Mouse (Mus musculus) heart, adult 8-10 months (tissue): ENCODE data around the gene Nat8f1. TPM values are rescaled to one million over a fixed set of nuclear protein-coding genes. Genes with fewer than 3 reads are reported as not detected.
"Not testable (repeated sequence)": the region's sequence is repeated elsewhere in the genome, so short reads cannot be mapped to it uniquely, and the experiment has no call there.

Source experiments
- DNase-seq: peaks from one replicate; pipeline ENCODE4 v3.0.0; 2022; ENCODE audit warnings: low spot score
- total RNA-seq, 4 experiments: library from RNA; stranded (reverse); gene quantifications; 2 replicates each; pipeline ENCODE4 v1.2.4; 2022

Nat8f1 gene
- 1 to 10 TPM; 1.8 to 4.6 (median 3.2) TPM for total RNA-seq

DNA sequence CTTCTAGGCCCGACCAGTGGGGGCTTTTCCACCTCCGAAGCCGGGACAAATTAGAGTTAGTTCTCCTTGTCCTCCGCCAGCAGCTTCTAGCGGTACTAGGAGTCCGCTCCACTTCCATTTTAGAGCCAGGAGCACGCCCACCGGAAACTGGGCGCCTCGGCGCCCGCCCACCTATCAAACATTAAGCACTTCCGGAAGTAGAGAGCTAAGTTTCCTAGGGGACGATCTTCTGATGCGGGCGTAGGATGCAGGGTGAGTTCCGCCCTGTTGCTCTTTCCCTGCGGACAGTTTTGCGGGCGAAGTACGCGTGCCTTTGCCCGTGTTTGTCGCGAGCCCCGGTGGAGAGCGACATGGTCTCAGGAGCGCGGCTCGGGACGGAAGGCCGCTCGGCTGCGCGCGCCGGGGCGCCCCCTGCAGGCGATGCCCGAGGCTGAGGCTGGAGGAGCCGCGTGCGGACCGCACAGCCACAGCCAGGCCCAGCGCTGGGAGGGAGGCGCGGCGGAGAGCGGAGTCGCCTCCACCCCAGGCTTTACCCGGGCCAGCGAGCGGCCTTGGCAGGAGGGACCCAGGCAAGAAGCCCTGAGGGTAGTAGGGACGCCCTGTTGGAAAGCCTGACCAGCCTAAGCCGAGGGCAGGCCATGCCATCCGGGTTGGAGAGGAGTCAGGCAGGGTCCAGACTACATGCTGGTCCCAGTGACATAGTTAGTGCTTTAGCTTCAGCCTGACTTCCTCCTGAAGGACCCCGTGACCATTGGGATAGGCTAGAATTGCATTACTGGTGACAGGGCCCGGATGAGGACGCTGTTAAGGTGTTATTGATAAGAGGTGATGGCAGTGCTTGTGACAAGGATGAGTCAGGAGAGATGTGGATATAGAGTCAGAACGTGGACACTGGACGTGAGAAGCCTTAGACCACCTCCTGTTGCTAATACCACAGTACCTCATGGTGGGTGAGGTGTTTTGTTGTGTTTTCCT, at the start of gene Nat8f1:
Gene Nat8f1 (minus strand): TSS at position 149 of the 975 bp plus-strand sequence.
- DNase-seq = peak; percentile 91

- peak; percentile 92 for DNase-seq
These were observed 45.9 kb upstream of the Nat8f1 start, which contains the start of gene Dusp11 for GRCm38 (mm10) chr6:85961101-85962091. Gene Dusp11 (minus strand): TSS chr6:85961667.

DNA sequence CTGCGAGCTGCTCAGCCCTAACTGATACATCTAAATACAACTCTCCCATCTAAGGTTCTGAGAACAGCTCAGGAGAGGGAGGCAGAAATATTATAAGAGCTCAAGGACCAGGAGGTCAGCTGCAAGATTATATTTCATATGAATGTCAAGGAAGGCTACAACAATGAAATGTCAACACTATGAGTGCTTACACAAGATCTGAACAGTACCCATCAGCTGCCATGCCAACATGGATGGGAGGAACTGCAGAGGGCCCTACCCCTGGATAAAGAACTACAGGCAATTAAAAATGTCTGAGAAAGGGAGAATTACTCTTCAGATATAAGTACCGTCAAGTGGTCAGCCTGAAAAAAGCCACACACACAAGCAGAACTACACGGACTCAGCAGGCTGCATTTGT, 42.1 kb upstream of the Nat8f1 start:
- no peak for DNase-seq

GRCm38 (mm10) chr6:85948549-85948948, 33.1 kb upstream of the Nat8f1 start:
- no peak for DNase-seq

- no peak for DNase-seq
These were observed 27.0 kb upstream of the Nat8f1 start for GRCm38 (mm10) chr6:85942469-85942868.

DNA sequence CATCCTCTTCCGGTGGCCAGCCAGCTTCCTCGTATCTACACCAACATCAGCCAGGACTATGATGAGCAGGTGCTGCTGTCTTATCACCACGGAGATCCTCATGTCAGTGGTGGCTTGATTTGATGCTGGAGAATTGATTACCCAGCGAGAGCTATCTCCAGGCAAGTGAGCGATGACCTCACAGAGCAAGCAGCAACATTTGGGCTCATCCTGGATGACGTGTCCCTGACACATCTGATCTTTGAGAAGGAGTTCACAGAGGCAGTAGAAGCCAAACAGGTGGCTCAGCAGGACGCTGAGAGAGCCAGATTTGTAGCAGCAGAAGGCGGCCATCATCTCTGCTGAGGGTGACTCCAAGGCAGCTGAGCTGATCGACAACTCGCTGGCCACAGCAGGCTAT, 23.2 kb upstream of the Nat8f1 start:
- no peak for DNase-seq

DNA sequence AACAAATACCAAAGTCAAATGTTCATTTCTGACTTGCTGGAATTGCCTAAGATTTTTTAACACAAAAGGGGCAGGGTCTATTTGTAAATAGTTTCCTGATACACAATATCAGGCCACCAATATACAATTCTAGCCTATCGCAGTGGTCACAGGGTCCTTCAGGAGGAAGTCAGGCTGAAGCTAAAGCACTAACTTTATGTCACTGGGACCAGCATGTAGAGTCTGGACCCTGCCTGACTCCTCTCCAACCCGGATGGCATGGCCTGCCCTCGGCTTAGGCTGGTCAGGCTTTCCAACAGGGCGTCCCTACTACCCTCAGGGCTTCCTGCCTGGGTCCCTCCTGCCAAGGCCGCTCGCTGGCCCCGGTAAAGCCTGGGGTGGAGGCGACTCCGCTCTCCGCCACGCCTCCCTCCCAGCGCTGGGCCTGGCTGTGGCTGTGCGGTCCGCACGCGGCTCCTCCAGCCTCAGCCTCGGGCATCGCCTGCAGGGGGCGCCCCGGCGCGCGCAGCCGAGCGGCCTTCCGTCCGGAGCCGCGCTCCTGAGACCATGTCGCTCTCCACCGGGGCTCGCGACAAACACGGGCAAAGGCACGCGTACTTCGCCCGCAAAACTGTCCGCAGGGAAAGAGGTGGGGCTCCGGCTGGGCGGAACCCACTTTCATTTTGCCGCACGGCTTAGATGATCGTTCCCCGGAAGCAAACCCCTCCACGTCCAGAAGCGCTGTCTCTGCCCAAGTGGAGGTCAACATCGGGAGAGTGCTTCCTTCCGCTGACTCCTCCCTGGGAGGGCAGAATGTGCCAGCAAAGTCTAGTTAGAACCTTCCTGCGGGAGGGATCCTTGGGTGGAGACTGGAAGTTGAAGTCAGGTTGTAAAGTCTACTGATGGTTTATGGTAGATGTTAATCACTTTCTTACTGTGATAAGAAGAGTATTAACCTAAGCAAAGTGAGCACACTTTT, 21.3 kb upstream of the Nat8f1 start:
- DNase-seq = peak; percentile 89

DNA sequence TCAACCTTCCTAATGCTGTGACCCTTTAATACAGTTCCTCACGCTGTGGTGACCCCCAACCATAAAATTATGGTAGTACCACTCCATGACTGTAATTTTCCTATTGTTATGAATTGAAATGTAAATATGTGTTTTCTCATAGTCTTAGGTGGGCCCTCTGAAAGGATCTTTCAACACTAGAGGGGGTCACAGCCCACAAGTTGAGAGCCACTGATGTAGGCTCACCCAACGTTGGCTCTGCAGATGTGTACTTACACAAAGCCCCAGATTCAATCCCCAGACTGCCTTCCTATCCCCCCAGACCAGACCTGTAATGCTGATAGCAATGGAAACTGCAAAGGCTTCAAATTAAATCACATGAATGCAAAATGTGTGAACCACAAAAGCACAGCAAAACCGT, 20.2 kb upstream of the Nat8f1 start:
- no peak for DNase-seq

DNA sequence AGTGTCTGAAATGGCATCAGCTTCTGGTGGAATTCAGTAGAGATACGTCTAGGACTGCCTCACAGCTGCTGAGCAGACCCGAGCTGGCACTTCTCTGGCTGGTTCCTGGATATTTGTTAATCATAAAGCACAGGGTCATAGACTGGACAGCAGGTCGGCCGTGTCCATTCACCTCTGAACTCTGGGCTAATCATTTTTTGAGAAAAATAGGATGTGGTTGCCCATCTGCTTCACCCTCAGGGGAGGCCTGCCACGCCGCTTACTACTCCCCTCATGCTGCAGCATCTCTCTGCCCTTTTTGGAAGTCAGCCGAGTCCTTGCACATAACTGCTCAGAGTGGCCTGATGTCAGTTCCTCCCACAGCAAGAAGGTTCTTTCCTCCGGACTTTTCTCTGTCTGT, 18.6 kb upstream of the Nat8f1 start:
- DNase-seq = no peak

DNA sequence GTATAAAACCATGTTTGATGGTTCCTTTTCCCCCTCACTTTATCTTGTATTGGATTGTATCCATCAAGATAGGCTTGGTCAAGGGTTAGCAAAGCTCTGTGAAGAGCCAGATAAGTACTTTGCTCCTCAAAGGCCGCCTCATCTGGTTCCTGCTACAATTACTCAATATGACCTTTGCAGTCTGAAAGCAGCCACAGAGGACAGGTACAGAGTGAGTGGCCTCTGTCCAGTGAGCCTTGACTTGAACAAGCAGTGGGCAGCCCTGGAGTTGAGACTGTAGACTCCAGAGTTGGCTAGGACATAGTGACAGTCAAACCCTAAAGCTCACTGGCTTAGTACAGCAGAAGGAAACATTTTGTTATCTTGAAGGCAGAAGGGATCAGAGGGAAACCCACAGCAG, 13.8 kb upstream of the Nat8f1 start:
- no peak for DNase-seq

DNA sequence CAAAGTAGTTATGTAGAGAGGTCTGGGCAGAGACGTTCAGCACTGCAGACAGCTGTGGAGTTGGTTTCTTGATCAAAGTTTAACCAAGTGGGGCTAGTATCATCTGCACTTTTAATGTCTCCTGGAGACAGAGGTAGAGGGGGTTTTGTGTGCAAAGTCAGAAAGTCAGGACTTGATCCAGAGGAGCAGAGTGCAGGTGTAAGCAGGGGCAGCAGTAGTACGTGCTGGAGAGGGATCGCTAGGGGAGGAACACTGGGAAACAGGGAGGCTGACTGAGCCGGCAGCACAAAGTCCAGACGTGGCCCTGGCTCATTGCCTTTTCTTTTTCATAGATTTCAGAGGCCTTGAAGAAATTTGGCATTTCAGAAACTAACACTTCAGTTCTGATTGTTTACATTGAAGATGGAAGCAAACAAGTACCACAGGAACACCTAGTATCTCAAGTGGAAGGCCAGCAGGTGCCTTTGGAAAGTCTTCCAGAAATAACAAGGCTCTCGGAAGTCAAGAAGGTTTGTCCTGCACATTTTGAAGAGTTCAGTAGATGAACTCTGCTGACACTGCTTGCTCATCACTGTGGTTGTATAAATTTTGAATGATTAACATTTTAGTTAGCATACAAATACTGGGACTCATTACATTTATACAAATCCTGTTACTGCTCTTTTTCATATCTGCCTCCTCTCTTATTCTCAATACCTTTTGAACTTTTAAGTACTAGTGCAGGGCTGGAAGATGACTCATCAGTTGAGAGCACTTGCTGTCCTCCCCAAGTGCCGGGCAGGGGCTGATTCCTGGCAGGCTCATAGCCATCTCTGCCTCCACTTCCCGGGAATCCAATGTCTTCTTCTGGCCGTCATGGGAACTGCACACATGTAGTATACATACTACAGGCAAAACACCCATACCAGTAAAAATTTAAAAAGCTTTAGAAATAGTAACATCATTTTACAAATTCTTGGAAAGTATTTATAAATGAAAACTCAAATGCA, 12.3 kb upstream of the Nat8f1 start:
- no peak for DNase-seq

GRCm38 (mm10) chr6:85926709-85927108, 11.2 kb upstream of the Nat8f1 start:
- DNase-seq = no peak

GRCm38 (mm10) chr6:85923643-85924042, 8.2 kb upstream of the Nat8f1 start:
- no peak for DNase-seq

DNA sequence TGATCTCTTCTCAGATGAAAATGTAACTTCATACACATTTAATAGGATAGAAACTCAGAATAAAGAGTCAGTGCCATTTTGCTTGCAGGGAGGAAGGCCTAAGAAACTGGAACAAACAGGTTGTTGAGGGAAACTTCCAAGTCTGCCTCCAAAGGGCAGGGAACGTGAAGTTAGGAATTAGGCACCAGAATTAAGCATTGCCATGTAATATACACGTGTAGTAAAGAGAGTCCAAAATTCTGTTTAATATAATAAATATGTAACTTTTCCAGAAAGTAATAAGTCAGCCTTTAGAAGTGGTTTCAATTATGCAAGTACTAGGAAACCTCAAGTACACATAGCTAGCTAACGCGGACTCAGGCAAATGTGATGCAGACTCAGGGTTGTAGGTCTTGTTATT, 3.9 kb upstream of the Nat8f1 start:
- no peak for DNase-seq

DNA sequence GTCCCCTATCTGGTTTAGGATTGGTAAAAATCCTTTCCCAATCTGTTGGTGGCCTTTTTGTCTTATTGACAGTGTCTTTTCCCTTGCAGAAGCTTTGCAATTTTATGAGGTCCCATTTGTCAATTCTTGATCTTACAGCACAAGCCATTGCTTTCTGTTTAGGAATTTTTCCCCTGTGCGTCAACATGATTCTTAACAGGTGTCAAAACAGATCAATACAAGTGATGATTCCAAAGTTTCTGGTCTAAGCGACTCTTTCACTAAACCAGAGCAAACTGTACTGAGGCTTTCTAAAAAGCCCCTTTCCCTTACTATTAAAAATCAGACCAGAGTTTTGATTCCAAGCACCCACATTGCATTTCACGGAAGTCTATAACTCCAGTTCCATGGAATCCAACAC, 2.9 kb upstream of the Nat8f1 start:
- DNase-seq = not testable (repeated sequence)

- no peak for DNase-seq
These were observed 1.1 kb upstream of the Nat8f1 start for GRCm38 (mm10) chr6:85916596-85916995.

DNA sequence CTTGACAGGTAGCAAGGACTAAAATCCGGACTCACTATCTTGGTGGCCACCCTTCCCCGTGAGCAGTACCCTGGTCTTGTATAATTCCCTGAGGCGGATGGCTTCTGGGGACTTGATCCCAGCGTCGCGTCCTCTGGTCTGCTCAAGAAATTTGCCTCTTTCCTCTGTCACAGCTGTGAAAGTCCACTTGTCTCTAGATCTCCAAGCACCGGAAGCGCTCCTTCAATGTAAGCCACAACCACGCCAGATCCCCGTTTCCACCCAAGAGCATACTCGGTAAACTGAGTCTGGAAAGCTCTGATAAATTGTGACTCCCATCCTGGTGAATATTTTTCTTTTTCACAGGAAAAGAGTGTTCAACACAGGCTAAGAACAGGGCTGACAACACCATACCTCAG, 347 bp downstream of the Nat8f1 start:
- no peak for DNase-seq

GRCm38 (mm10) chr6:85911587-85911986, 3.9 kb downstream of the Nat8f1 start, which contains the start of gene Tprkb:
Gene Tprkb (plus strand): TSS chr6:85911865.
- no peak for DNase-seq

- no peak for DNase-seq
These were observed 5.8 kb downstream of the Nat8f1 start for GRCm38 (mm10) chr6:85909704-85910103.

GRCm38 (mm10) chr6:85908341-85908740, 7.1 kb downstream of the Nat8f1 start:
- no peak for DNase-seq
